Mouse (Mus musculus) embryonic fibroblast, embryonic 13.5 days (primary cell): ENCODE results near the gene Lrfn1. TPM values are rescaled to one million over a fixed set of nuclear protein-coding genes. Genes with fewer than 3 reads are reported as not detected.

Experiments
- H3K27ac ChIP-seq: 2 replicates; pipeline ENCODE4 v1.5.1; 2012; ENCODE audit warnings: low read length, control low read depth, inconsistent platforms; ENCODE audit not compliant: insufficient read depth
- H3K4me1 ChIP-seq: 2 replicates; pipeline ENCODE4 v1.6.1; 2011; ENCODE audit warnings: low read length; ENCODE audit not compliant: control insufficient read depth, insufficient read depth
- H3K4me3 ChIP-seq: 2 replicates; pipeline ENCODE4 v1.5.1; 2011; ENCODE audit warnings: mild to moderate bottlenecking, control low read depth, low read length; ENCODE audit not compliant: insufficient read depth
- CTCF ChIP-seq: IDR thresholded peaks from 2 replicates; pipeline ENCODE4 v1.5.1; 2011; ENCODE audit warnings: mild to moderate bottlenecking, control low read depth, low read length, moderate library complexity, borderline replicate concordance; ENCODE audit not compliant: insufficient read depth
- POLR2A ChIP-seq: IDR thresholded peaks from 2 replicates; pipeline ENCODE4 v1.6.1; 2011; ENCODE audit warnings: low read depth, mild to moderate bottlenecking, control low read depth, low read length, moderate library complexity
- polyA plus RNA-seq: library from polyadenylated mRNA; stranded (reverse); fragments of >200 nt; gene quantifications from 2 replicates; pipeline ENCODE4 v1.2.4, GENCODE M21; 2011; ENCODE audit warnings: low read depth; ENCODE audit not compliant: missing spikeins, insufficient read length

Gene Lrfn1
- 4.7 and 4.9 TPM in 2 replicates for polyA plus RNA-seq

- Histone ChIP-seq H3K27ac (no peak within 1 kb of the TSS), H3K4me1 (no peaks in the 10 kb centered on the region), H3K4me3 (peak within 1 kb of the TSS; percentile 37)
- TF ChIP-seq POLR2A (no peak), CTCF (no peak)
Observed at GRCm38 (mm10) chr7:28451531-28452360, at the start of gene Lrfn1. TSS of gene Lrfn1 (plus strand) at chr7:28451980.

GRCm38 (mm10) chr7:28410841-28411475 is 40.8 kb upstream of the Lrfn1 start:
- TF ChIP-seq POLR2A (no peak), CTCF (no peak)
- Histone ChIP-seq H3K4me1 (no peaks in the 10 kb centered on the region), H3K4me3 (no peak overlapping the region), H3K27ac (no peak overlapping the region)

GRCm38 (mm10) chr7:28412826-28413225 is 39.0 kb upstream of the Lrfn1 start:
- Histone ChIP-seq H3K27ac (no peak overlapping the region), H3K4me1 (no peaks in the 10 kb centered on the region), H3K4me3 (no peak overlapping the region)
- no peak for TF ChIP-seq POLR2A

- Histone ChIP-seq H3K4me1 (peaks cover 9% of the 10 kb centered on the region), H3K4me3 (no peak overlapping the region), H3K27ac (peak overlapping the region; percentile 5; the same call in 1 of the 2 replicates)
- TF ChIP-seq CTCF (no peak; the same call in 1 of the 2 replicates), POLR2A (no peak)
Observed at GRCm38 (mm10) chr7:28417368-28417767, 34.4 kb upstream of the Lrfn1 start.

GRCm38 (mm10) chr7:28418096-28418670 is 33.6 kb upstream of the Lrfn1 start:
- H3K4me3 ChIP-seq, result no peak overlapping the region
- peak overlapping the region; percentile 86 for H3K27ac ChIP-seq
- peaks cover 9% of the 10 kb centered on the region for H3K4me1 ChIP-seq
- no peak for TF ChIP-seq POLR2A
- no peak for TF ChIP-seq CTCF

GRCm38 (mm10) chr7:28419416-28419815 is 32.4 kb upstream of the Lrfn1 start:
- H3K4me3 ChIP-seq, result no peak overlapping the region
- TF ChIP-seq POLR2A (no peak), CTCF (no peak)

GRCm38 (mm10) chr7:28423018-28423417 is 28.8 kb upstream of the Lrfn1 start:
- H3K27ac ChIP-seq, result no peak overlapping the region
- TF ChIP-seq CTCF, result no peak
- no peak for TF ChIP-seq POLR2A
- H3K4me3 ChIP-seq, result no peak overlapping the region
- peaks cover 13% of the 10 kb centered on the region for H3K4me1 ChIP-seq

More at GRCm38 (mm10) chr7:28419416-28419815, 32.4 kb upstream of the Lrfn1 start:
- Histone ChIP-seq H3K4me1 (peaks cover 13% of the 10 kb centered on the region), H3K27ac (peak overlapping the region; percentile 89)

- no peak overlapping the region for H3K27ac ChIP-seq
- H3K4me3 ChIP-seq, result no peak overlapping the region
- 0 out of 2 replicates have a peak, but pooled peaks cover 4% of the 10 kb centered on the region for H3K4me1 ChIP-seq
- TF ChIP-seq POLR2A, result no peak
- TF ChIP-seq CTCF, result no peak
Observed at GRCm38 (mm10) chr7:28427738-28428137, 24.0 kb upstream of the Lrfn1 start.

- no peak overlapping the region; the same call in 1 of the 2 replicates for H3K27ac ChIP-seq
- TF ChIP-seq POLR2A (no peak), CTCF (no peak)
- peaks cover 7% of the 10 kb centered on the region for H3K4me1 ChIP-seq
- no peak overlapping the region for H3K4me3 ChIP-seq
Observed at GRCm38 (mm10) chr7:28430512-28430911, 21.3 kb upstream of the Lrfn1 start.
